Comparison of ENCODE assay signal across 22 mouse cellular contexts in genomic region chr10:122081352-122081751, GRCm38 (mm10). TPM values are rescaled to one million over a fixed set of nuclear protein-coding genes. Genes with fewer than 3 reads are reported as not detected.
A peak's percentile ranks its signal among the peaks of the same experiment; 100 is the strongest.
DNase-seq lines count a peak whose midpoint lies in the region; ATAC-seq and TF ChIP-seq lines count a peak whose summit lies in the region.
"Had no signal": no experiment of that assay in that cellular context is flagged by ENCODE, and none has a peak within 500 bp of the region (broad histone marks: within the 10 kb centered on the region; RNA-seq: fewer than 3 reads in every experiment).

No protein-coding gene starts in this region.

- H3K9ac ChIP-seq in heart, embryonic 16.5 days (ENCODE audit: low read length) = no peak overlapping the region
- no peak overlapping the region for H3K9ac ChIP-seq in heart, embryonic 11.5 days (ENCODE audit: low read depth, low read length)
- no peak overlapping the region for H3K9ac ChIP-seq in lung, embryonic 14.5 days
- H3K9ac ChIP-seq in lung, postnatal 0 days (replicated peaks; ENCODE audit: low read depth) = no peak overlapping the region
- no peak overlapping the region for H3K9ac ChIP-seq in intestine, postnatal 0 days (ENCODE audit: low read depth, low read length)

- TF ChIP-seq EP300 in lung, postnatal 0 days (IDR thresholded peaks at IDR 0.05) = no peak

- H3K36me3 ChIP-seq in heart, embryonic 16.5 days (ENCODE audit: control insufficient read depth, insufficient read depth) = 0 out of 2 replicates have a peak, but pooled peaks cover 5% of the 10 kb centered on the region
- H3K36me3 ChIP-seq in heart, embryonic 11.5 days (ENCODE audit: control insufficient read depth, insufficient read depth, low read length) = no peaks in the 10 kb centered on the region
- no peaks in the 10 kb centered on the region for H3K36me3 ChIP-seq in lung, embryonic 14.5 days (ENCODE audit: insufficient read depth)
- H3K36me3 ChIP-seq in lung, postnatal 0 days (ENCODE audit: insufficient read depth, low read length) = no peaks in the 10 kb centered on the region
- H3K36me3 ChIP-seq in intestine, postnatal 0 days (ENCODE audit: control insufficient read depth, insufficient read depth) = no peaks in the 10 kb centered on the region; the same call in 1 of the 2 replicates
- H3K36me3 ChIP-seq: G1E had no signal

- no peaks in the 10 kb centered on the region for H3K9me3 ChIP-seq in heart, embryonic 16.5 days (replicated peaks; ENCODE audit: control insufficient read depth, low read length)
- no peaks in the 10 kb centered on the region for H3K9me3 ChIP-seq in heart, embryonic 11.5 days (replicated peaks; ENCODE audit: control insufficient read depth, low read length)
- no peaks in the 10 kb centered on the region; the same call in 1 of the 2 replicates for H3K9me3 ChIP-seq in lung, embryonic 14.5 days (ENCODE audit: low read depth, low read length)
- no peaks in the 10 kb centered on the region for H3K9me3 ChIP-seq in lung, postnatal 0 days (ENCODE audit: low read length)
- H3K9me3 ChIP-seq in intestine, postnatal 0 days (ENCODE audit: control insufficient read depth) = no peaks in the 10 kb centered on the region
- H3K9me3 ChIP-seq: G1E had no signal

- H3K4me1 ChIP-seq in heart, embryonic 16.5 days (ENCODE audit: control insufficient read depth, insufficient read depth, low read length) = peaks cover 2% of the 10 kb centered on the region; the same call in 1 of the 2 replicates
- no peaks in the 10 kb centered on the region for H3K4me1 ChIP-seq in heart, embryonic 11.5 days (ENCODE audit: control insufficient read depth, insufficient read depth, low read length)
- no peaks in the 10 kb centered on the region for H3K4me1 ChIP-seq in lung, embryonic 14.5 days (ENCODE audit: insufficient read depth)
- H3K4me1 ChIP-seq in lung, postnatal 0 days (ENCODE audit: insufficient read depth, low read depth, low read length) = no peaks in the 10 kb centered on the region
- H3K4me1 ChIP-seq in intestine, postnatal 0 days (replicated peaks; ENCODE audit: control insufficient read depth, insufficient read depth, low read length) = no peaks in the 10 kb centered on the region

- TF ChIP-seq CTCF in lung, embryonic 14.5 days (IDR thresholded peaks at IDR 0.05; ENCODE audit: low read depth) = no peak
- no peak for TF ChIP-seq CTCF in lung, postnatal 0 days (IDR thresholded peaks at IDR 0.05)
- no peak for TF ChIP-seq CTCF in intestine, postnatal 0 days (IDR thresholded peaks at IDR 0.05; ENCODE audit: low read depth)

- no peak overlapping the region for H3K4me2 ChIP-seq in heart, embryonic 16.5 days (ENCODE audit: low read depth, low read length)
- no peak overlapping the region for H3K4me2 ChIP-seq in heart, embryonic 11.5 days
- no peak overlapping the region for H3K4me2 ChIP-seq in lung, embryonic 14.5 days
- H3K4me2 ChIP-seq in lung, postnatal 0 days (replicated peaks; ENCODE audit: low read depth, low read length) = no peak overlapping the region
- H3K4me2 ChIP-seq in intestine, postnatal 0 days (replicated peaks; ENCODE audit: low read depth) = no peak overlapping the region

- ATAC-seq in heart, embryonic 16.5 days (replicated peaks; ENCODE audit: extremely low read depth, insufficient read depth, low FRiP score) = peak; percentile 55; the same call in 1 of the 2 replicates
- ATAC-seq in heart, embryonic 11.5 days (replicated peaks; ENCODE audit: insufficient number of reproducible peaks, low FRiP score, low TSS enrichment) = no peak
- ATAC-seq in lung, embryonic 14.5 days (ENCODE audit: insufficient read depth) = no peak
- ATAC-seq in lung, postnatal 0 days = no peak
- ATAC-seq in intestine, postnatal 0 days = no peak
- ATAC-seq: activated CD4-positive, CD25-positive, alpha-beta regulatory T cell, adult 4 months; CD4-positive, CD25-positive, alpha-beta regulatory T cell, adult 4 months; Patski had no signal

- no peak overlapping the region for H3K4me3 ChIP-seq in heart, embryonic 16.5 days (ENCODE audit: low read length)
- no peak overlapping the region for H3K4me3 ChIP-seq in heart, embryonic 11.5 days (ENCODE audit: low read depth, low read length)
- H3K4me3 ChIP-seq in lung, embryonic 14.5 days (ENCODE audit: low read depth, low read length) = no peak overlapping the region
- H3K4me3 ChIP-seq in lung, postnatal 0 days (ENCODE audit: low read depth, low read length) = no peak overlapping the region
- no peak overlapping the region for H3K4me3 ChIP-seq in intestine, postnatal 0 days (ENCODE audit: low read depth, low read length)

- 15% methylated on average over 1 of the region's 1 CpGs for WGBS in heart, embryonic 16.5 days
- WGBS in heart, embryonic 11.5 days (ENCODE audit: insufficient replicate concordance) = 39% methylated on average over 1 of the region's 1 CpGs
- WGBS in lung, embryonic 14.5 days = 80% methylated on average over 1 of the region's 1 CpGs
- WGBS in lung, postnatal 0 days = 82% methylated on average over 1 of the region's 1 CpGs
- WGBS in intestine, postnatal 0 days = 91% methylated on average over 1 of the region's 1 CpGs

- peak; percentile 16 for DNase-seq in lung, embryonic 14.5 days
- DNase-seq in lung, postnatal 0 days (ENCODE audit: low spot score) = no peak
- peak; percentile 61 for DNase-seq in 3T3-L1 (ENCODE audit: low read depth, low spot score)
- DNase-seq: adrenal gland, adult 2 months; adrenal gland, adult 8-10 months; adrenal gland, postnatal 10 days; adrenal gland, postnatal 14 days; adrenal gland, postnatal 25 days; adrenal gland, postnatal 36 days; B cell, adult 2 months; cerebellum, adult 11 months; cerebellum, adult 11-12 months; cerebellum, adult 18-20 months; cerebellum, adult 2 months had no signal

- no peaks in the 10 kb centered on the region for H3K27me3 ChIP-seq in heart, embryonic 16.5 days (ENCODE audit: control insufficient read depth, insufficient read depth, low read length)
- no peaks in the 10 kb centered on the region for H3K27me3 ChIP-seq in heart, embryonic 11.5 days (ENCODE audit: control insufficient read depth, insufficient read depth, low read length)
- no peaks in the 10 kb centered on the region for H3K27me3 ChIP-seq in lung, embryonic 14.5 days (ENCODE audit: insufficient read depth, low read length)
- H3K27me3 ChIP-seq in lung, postnatal 0 days (replicated peaks; ENCODE audit: insufficient read depth, low read length) = no peaks in the 10 kb centered on the region
- H3K27me3 ChIP-seq in intestine, postnatal 0 days (replicated peaks; ENCODE audit: control insufficient read depth, insufficient read depth, low read length) = no peaks in the 10 kb centered on the region
- H3K27me3 ChIP-seq: CH12.LX, Patski had no signal

- no peak overlapping the region for H3K27ac ChIP-seq in heart, embryonic 16.5 days (ENCODE audit: low read length)
- no peak overlapping the region for H3K27ac ChIP-seq in heart, embryonic 11.5 days (ENCODE audit: low read depth, low read length)
- no peak overlapping the region for H3K27ac ChIP-seq in lung, embryonic 14.5 days (ENCODE audit: low read depth)
- no peak overlapping the region for H3K27ac ChIP-seq in lung, postnatal 0 days (ENCODE audit: low read length)
- H3K27ac ChIP-seq in intestine, postnatal 0 days (ENCODE audit: low read depth, low read length) = no peak overlapping the region

RNA-seq across cellular contexts. Expression of gene Rxylt1, which starts 15.8 kb away (rescaled TPM):
- 39.8 and 41.8 TPM in 2 replicates for polyA plus RNA-seq in heart, embryonic 16.5 days (2015; fragmentation: Nextera tagmentation; extraction: Ambion mirVana)
- polyA plus RNA-seq in heart, embryonic 11.5 days (2014; fragmentation: Nextera tagmentation; extraction: Ambion mirVana) = 38.9 and 42.7 TPM in 2 replicates
- polyA plus RNA-seq in lung, embryonic 14.5 days (2014; fragmentation: Nextera tagmentation; extraction: Ambion mirVana) = 54.0 and 61.0 TPM in 2 replicates
- polyA plus RNA-seq in lung, postnatal 0 days (2015; fragmentation: Nextera tagmentation; extraction: Ambion mirVana) = 56.0 and 56.5 TPM in 2 replicates
- polyA plus RNA-seq in intestine, postnatal 0 days (2015; fragmentation: Nextera tagmentation; extraction: Ambion mirVana) = 45.2 and 47.1 TPM in 2 replicates

RNA-seq across cellular contexts. Expression of gene Srgap1, which starts 34.2 kb away (rescaled TPM):
- polyA plus RNA-seq in heart, embryonic 16.5 days (2015; fragmentation: Nextera tagmentation; extraction: Ambion mirVana) = 6.8 and 7.1 TPM in 2 replicates
- 3.3 and 8.2 TPM in 2 replicates for polyA plus RNA-seq in heart, embryonic 11.5 days (2014; fragmentation: Nextera tagmentation; extraction: Ambion mirVana)
- polyA plus RNA-seq in lung, embryonic 14.5 days (2014; fragmentation: Nextera tagmentation; extraction: Ambion mirVana) = 12.0 and 12.7 TPM in 2 replicates
- polyA plus RNA-seq in lung, postnatal 0 days (2015; fragmentation: Nextera tagmentation; extraction: Ambion mirVana) = 7.4 and 11.8 TPM in 2 replicates
- polyA plus RNA-seq in intestine, postnatal 0 days (2015; fragmentation: Nextera tagmentation; extraction: Ambion mirVana) = 2.6 and 3.3 TPM in 2 replicates
- polyA plus RNA-seq: G1E had no signal
